Mouse (Mus musculus) liver, embryonic 15.5 days (tissue): ENCODE measurements around the gene Tnfrsf18. TPM values are rescaled to one million over a fixed set of nuclear protein-coding genes. Genes with fewer than 3 reads are reported as not detected.

Source experiments
- ATAC-seq: fragments of 200-750 bp; cut with Nextera tagmentation; 2 replicates; pipeline ENCODE4 v1.8.0; 2017; ENCODE audit warnings: moderate number of reproducible peaks, mild to moderate bottlenecking, moderate library complexity; ENCODE audit not compliant: insufficient read depth
- H3K27ac ChIP-seq: fragments of 300-500 bp; sonication (generic); replicated peaks from 2 replicates; pipeline ENCODE4 v1.5.1; 2015; ENCODE audit warnings: mild to moderate bottlenecking, inconsistent platforms
- H3K27me3 ChIP-seq: fragments of 300-500 bp; sonication (generic); 2 replicates; pipeline ENCODE4 v1.6.1; 2015; ENCODE audit warnings: mild to moderate bottlenecking, inconsistent platforms
- H3K36me3 ChIP-seq: fragments of 300-500 bp; sonication (generic); replicated peaks from 2 replicates; pipeline ENCODE4 v1.6.1; 2015; ENCODE audit warnings: moderate library complexity, mild to moderate bottlenecking, inconsistent platforms
- H3K4me1 ChIP-seq: fragments of 300-500 bp; sonication (generic); replicated peaks from 2 replicates; pipeline ENCODE4 v1.6.1; 2015; ENCODE audit warnings: inconsistent platforms
- H3K4me2 ChIP-seq: fragments of 300-500 bp; sonication (generic); 2 replicates; pipeline ENCODE4 v1.6.1; 2015; ENCODE audit warnings: moderate library complexity, mild to moderate bottlenecking, inconsistent platforms
- H3K4me3 ChIP-seq: fragments of 300-500 bp; sonication (generic); replicated peaks from 2 replicates; pipeline ENCODE4 v1.5.1; 2015; ENCODE audit warnings: mild to moderate bottlenecking, inconsistent platforms
- H3K9ac ChIP-seq: fragments of 300-500 bp; sonication (generic); 2 replicates; pipeline ENCODE4 v1.6.1; 2015; ENCODE audit warnings: moderate library complexity, mild to moderate bottlenecking, inconsistent platforms
- H3K9me3 ChIP-seq: fragments of 300-500 bp; sonication (generic); replicated peaks from 2 replicates; pipeline ENCODE4 v1.6.1; 2016; ENCODE audit warnings: inconsistent platforms
- WGBS: fragments of 180-500 bp; shearing (Covaris S2); methylation state at CpG from one replicate; pipeline ENCODE4 v1.1.7; 2015; ENCODE audit warnings: mixed read lengths; ENCODE audit not compliant: insufficient replicate concordance; 5-methylcytosine and 5-hydroxymethylcytosine counted together
- polyA plus RNA-seq: library from polyadenylated mRNA; unstranded; fragments of >200 nt; fragmentation: Nextera tagmentation; extraction: Ambion mirVana; gene quantifications from 2 replicates; pipeline ENCODE4 v1.2.1, GENCODE M21; 2015

Tnfrsf18 gene
- polyA plus RNA-seq, result 0.66 and 0.73 TPM in 2 replicates

GRCm38 (mm10) chr4:156026013-156026412, at the start of gene Tnfrsf18:
Gene Tnfrsf18, plus strand, starts transcription at chr4:156026164.
- 32% methylated on average over 4 of the region's 4 CpGs for WGBS
- H3K4me3 ChIP-seq, result no peak within 1 kb of the TSS
- H3K4me1 ChIP-seq, result peaks cover 13% of the 10 kb centered on the region
- H3K9me3 ChIP-seq, result no peaks in the 10 kb centered on the region
- H3K9ac ChIP-seq, result no peak within 1 kb of the TSS
- H3K36me3 ChIP-seq, result 0 out of 2 replicates have a peak, but pooled peaks cover 6% of the 10 kb centered on the region
- H3K27ac ChIP-seq, result no peak within 1 kb of the TSS
- ATAC-seq, result no peak
- no peak within 1 kb of the TSS for H3K4me2 ChIP-seq
- no peaks in the 10 kb centered on the region for H3K27me3 ChIP-seq

DNA sequence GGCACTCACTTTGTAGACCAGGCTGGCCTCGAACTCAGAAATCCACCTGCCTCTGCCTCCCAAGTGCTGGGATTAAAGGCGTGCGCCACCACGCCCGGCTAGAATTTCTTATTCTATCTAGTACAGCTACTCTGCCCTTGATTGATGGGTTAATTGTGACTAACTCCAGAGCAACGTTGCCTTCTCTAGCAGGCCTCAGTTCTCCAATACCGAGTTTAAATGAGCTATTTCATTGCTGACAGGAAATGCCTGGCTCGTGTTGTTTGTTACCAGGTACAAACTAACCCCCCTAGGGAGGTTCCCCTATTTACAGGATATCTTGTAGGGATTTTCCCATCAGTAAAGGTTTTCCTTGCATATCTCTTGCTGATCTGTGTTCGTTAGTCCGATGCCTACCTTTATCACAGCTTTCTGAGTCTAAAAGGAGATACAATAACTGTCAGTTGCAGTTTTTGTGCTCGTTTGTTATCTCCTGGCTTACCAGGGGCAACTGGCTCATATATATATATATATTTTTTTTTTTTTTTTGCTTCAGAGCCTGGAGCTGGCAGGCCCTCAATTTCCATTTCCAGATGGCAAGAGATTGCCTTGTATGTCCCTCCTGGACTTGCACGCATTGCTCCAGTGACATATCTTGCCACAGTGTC, 44.4 kb upstream of the Tnfrsf18 start:
- Histone ChIP-seq H3K4me2 (no peak overlapping the region), H3K27me3 (peaks cover 3% of the 10 kb centered on the region; the same call in 1 of the 2 replicates), H3K36me3 (no peaks in the 10 kb centered on the region), H3K27ac (no peak overlapping the region), H3K4me3 (no peak overlapping the region), H3K9ac (no peak overlapping the region), H3K4me1 (peaks cover 8% of the 10 kb centered on the region; the same call in 1 of the 2 replicates), H3K9me3 (no peaks in the 10 kb centered on the region)
- 37% methylated on average over 12 of the region's 12 CpGs for WGBS
- no peak for ATAC-seq

DNA sequence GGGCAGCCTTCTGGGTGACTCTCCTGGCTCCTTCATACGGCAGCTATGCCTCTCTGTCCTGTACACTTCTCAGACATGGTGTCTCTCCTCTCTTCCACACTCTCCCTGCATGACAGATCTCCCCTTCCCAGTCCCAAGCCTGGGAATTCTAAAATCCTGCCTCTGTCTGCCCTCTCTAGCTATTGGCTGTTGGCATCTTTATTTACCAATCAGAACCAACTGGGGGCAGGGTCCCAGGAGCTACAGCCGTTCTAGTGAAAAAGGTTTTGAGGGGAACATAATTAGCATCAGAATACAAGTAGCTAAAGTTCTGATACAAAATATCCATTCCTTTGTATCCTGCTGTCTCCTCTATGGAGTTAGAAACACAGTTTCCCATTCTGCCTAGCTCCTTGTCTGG, 42.2 kb upstream of the Tnfrsf18 start:
- H3K27ac ChIP-seq, result no peak overlapping the region
- WGBS, result 40% methylated on average over 2 of the region's 2 CpGs
- H3K4me1 ChIP-seq, result peaks cover 23% of the 10 kb centered on the region
- no peak for ATAC-seq
- no peak overlapping the region for H3K4me3 ChIP-seq
- H3K9ac ChIP-seq, result no peak overlapping the region
- no peaks in the 10 kb centered on the region for H3K36me3 ChIP-seq
- no peaks in the 10 kb centered on the region for H3K9me3 ChIP-seq
- H3K4me2 ChIP-seq, result no peak overlapping the region
- peaks cover 3% of the 10 kb centered on the region; the same call in 1 of the 2 replicates for H3K27me3 ChIP-seq

- no peak for ATAC-seq
- 65% methylated on average over 22 of the region's 22 CpGs for WGBS
Measured at GRCm38 (mm10) chr4:155991211-155991907, 34.6 kb upstream of the Tnfrsf18 start.

DNA sequence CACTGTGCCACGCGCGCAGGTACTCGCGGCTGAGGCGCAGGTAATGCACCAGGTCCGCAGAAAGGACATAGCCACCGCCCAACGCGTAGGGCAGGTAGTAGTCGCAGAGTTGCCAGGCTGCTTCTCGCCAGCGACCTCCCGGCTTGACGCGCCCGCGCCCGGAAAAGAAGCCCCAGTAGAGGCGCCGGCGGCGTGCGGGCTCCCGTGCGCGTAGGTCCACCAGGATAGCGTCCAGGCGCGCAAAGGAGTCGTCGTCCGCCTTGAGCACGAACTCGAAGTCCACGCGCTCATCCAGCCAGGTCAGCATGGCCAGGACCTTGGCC, 34.1 kb upstream of the Tnfrsf18 start:
- Histone ChIP-seq H3K36me3 (peaks cover 10% of the 10 kb centered on the region), H3K4me2 (peak overlapping the region; percentile 100), H3K27me3 (no peaks in the 10 kb centered on the region), H3K9ac (peak overlapping the region; percentile 82), H3K27ac (peak overlapping the region; percentile 99), H3K4me3 (peak overlapping the region; percentile 98), H3K9me3 (no peaks in the 10 kb centered on the region), H3K4me1 (peaks cover 70% of the 10 kb centered on the region)
- ATAC-seq, result no peak
- WGBS, result 18% methylated on average over 37 of the region's 37 CpGs

More at GRCm38 (mm10) chr4:155991211-155991907, 34.6 kb upstream of the Tnfrsf18 start:
- no peaks in the 10 kb centered on the region for H3K27me3 ChIP-seq
- H3K4me2 ChIP-seq, result peak overlapping the region; percentile 100
- peak overlapping the region; percentile 99 for H3K27ac ChIP-seq
- peaks cover 5% of the 10 kb centered on the region for H3K36me3 ChIP-seq
- peaks cover 70% of the 10 kb centered on the region for H3K4me1 ChIP-seq
- H3K9me3 ChIP-seq, result no peaks in the 10 kb centered on the region
- peak overlapping the region; percentile 82 for H3K9ac ChIP-seq
- peak overlapping the region; percentile 98 for H3K4me3 ChIP-seq

DNA sequence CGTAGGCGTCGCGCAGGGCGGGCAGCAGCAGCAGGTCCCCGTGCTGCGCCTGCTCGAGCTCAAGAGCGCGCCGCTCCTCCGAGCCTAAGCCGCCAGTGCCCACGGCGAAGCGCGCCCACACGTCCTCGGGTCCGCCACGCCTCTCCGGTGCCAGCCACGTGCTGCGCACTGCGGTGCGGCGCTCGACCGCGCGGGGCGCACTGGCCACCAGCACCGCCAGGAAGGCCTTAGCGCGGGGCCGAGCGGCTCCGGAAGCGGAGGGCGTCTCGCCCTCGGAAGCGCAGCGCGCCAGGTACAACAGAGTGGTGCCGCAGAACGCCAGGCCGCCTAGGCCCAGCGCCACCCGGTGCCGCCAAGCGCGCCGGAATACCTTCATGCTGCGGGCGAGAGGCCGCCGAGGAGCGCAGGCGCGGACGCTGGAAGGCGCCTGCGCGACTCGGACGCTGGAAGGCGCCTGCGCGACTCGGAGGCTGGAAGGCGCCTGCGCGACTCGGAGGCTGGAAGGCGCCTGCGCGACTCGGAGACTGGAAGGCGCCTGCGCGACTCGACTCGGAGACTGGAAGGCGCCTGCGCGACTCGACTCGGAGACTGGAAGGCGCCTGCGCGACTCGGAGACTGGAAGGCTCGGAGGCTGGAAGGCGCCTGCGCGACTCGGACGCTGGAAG, 33.6 kb upstream of the Tnfrsf18 start, which contains the start of the genes B3galt6 and Sdf4:
Gene B3galt6, minus strand, starts transcription at position 409 of the 665 bp plus-strand sequence.
Gene Sdf4, plus strand, starts transcription at position 632 of the 665 bp plus-strand sequence.
- Histone ChIP-seq H3K4me3 (peak within 1 kb of the TSS; percentile 98), H3K4me1 (peaks cover 69% of the 10 kb centered on the region), H3K4me2 (peak within 1 kb of the TSS; percentile 100), H3K27me3 (no peaks in the 10 kb centered on the region), H3K27ac (peak within 1 kb of the TSS; percentile 99), H3K9ac (peak within 1 kb of the TSS; percentile 90), H3K36me3 (peaks cover 15% of the 10 kb centered on the region), H3K9me3 (no peaks in the 10 kb centered on the region)
- peak; percentile 83 for ATAC-seq
- under 1% methylated on average over 99 of the region's 99 CpGs for WGBS

- no peaks in the 10 kb centered on the region for H3K9me3 ChIP-seq
- peaks cover 66% of the 10 kb centered on the region for H3K4me1 ChIP-seq
- WGBS, result under 1% methylated on average over 70 of the region's 70 CpGs
Measured at GRCm38 (mm10) chr4:155992906-155993547, 32.9 kb upstream of the Tnfrsf18 start.

DNA sequence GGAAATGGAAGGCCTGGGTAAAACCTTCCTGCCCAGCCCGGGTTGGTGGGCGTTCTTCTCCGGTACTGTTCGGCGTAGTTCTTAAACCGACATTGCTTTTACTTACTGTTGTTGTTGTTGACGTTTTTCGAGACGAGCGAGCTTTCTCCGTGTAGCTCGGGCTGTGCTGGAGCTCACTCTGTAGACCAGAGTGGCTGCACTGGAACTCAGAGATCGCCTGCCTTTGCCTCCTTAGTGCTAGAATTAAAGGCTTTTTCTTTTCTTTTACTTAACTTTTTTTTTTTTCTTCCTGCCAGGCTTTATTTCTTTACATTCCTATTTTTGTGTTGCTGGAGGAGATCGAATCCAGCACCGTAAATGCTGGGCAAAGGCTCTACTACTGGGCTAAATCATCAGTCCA, 32.4 kb upstream of the Tnfrsf18 start:
- Histone ChIP-seq H3K27me3 (no peaks in the 10 kb centered on the region), H3K4me1 (peaks cover 60% of the 10 kb centered on the region)

More at GRCm38 (mm10) chr4:155992906-155993547, 32.9 kb upstream of the Tnfrsf18 start:
- ATAC-seq, result peak; percentile 75
- H3K4me3 ChIP-seq, result peak overlapping the region; percentile 98
- peak overlapping the region; percentile 99 for H3K27ac ChIP-seq
- peak overlapping the region; percentile 90 for H3K9ac ChIP-seq
- peak overlapping the region; percentile 75 for H3K4me2 ChIP-seq
- no peaks in the 10 kb centered on the region for H3K27me3 ChIP-seq
- peaks cover 22% of the 10 kb centered on the region for H3K36me3 ChIP-seq

DNA sequence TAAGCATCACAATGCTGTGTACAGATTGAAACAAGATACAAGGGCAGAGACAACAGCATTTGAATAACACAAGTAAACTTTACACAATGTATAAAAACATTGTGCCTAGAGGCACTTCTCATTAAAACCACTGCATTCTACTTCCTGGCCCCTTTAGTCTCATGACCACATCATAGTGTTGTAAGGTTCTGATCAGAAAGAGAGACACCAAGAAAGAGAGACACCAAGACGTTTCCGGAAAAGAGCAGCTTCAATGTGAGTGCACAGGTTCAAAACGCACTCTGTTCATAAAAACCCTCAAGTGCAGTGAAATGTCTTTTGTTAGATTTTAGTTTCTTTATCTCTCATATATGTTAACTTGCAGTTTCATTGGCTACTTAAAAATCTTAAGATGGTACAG, 21.9 kb upstream of the Tnfrsf18 start:
- 83% methylated on average over 3 of the region's 3 CpGs for WGBS
- Histone ChIP-seq H3K27ac (no peak overlapping the region), H3K4me2 (no peak overlapping the region), H3K27me3 (no peaks in the 10 kb centered on the region), H3K4me3 (no peak overlapping the region), H3K9me3 (no peaks in the 10 kb centered on the region), H3K4me1 (no peaks in the 10 kb centered on the region), H3K36me3 (peaks cover 93% of the 10 kb centered on the region), H3K9ac (no peak overlapping the region)
- ATAC-seq, result no peak

More for the DNA sequence above, 32.4 kb upstream of the Tnfrsf18 start:
- Histone ChIP-seq H3K4me3 (peak overlapping the region; percentile 98), H3K27ac (peak overlapping the region; percentile 99), H3K9ac (peak overlapping the region; percentile 90), H3K4me2 (peak overlapping the region; percentile 75), H3K9me3 (no peaks in the 10 kb centered on the region), H3K36me3 (peaks cover 28% of the 10 kb centered on the region)
- 2% methylated on average over 15 of the region's 15 CpGs for WGBS
- ATAC-seq, result no peak

DNA sequence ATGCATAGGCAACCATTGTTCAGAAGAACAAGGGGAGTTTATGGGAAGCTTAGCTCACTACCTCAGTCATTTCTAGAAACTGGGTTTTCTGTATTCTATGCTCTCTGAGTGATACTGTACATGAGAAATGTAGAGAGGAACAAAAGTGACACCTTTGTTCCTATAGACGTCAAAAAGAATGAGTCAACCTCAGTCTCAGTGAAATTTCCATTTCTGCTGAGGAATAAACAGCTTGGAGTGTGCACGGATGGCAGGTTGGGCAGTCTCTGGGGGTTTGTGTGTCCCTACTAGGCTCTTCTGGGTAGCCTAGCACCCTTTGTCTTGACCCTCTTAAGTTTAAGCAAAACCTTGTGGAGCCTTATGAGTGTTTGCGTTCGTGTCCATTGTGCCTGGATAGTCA, 17.6 kb upstream of the Tnfrsf18 start:
- no peak overlapping the region for H3K4me2 ChIP-seq
- no peak overlapping the region for H3K9ac ChIP-seq
- no peaks in the 10 kb centered on the region for H3K9me3 ChIP-seq
- no peaks in the 10 kb centered on the region for H3K4me1 ChIP-seq
- WGBS, result 80% methylated on average over 4 of the region's 4 CpGs
- no peak overlapping the region for H3K27ac ChIP-seq
- H3K27me3 ChIP-seq, result no peaks in the 10 kb centered on the region
- H3K36me3 ChIP-seq, result peaks cover 95% of the 10 kb centered on the region
- no peak for ATAC-seq
- H3K4me3 ChIP-seq, result no peak overlapping the region
